ENCODE assay signal across 26 mouse cellular contexts in genomic region chr17:30492191-30492590, GRCm38 (mm10).
"Had no signal": no experiment of that assay in that cellular context is flagged by ENCODE, and none has a peak within 500 bp of the region (broad histone marks: within the 10 kb centered on the region; RNA-seq: fewer than 3 reads in every experiment).

No protein-coding gene starts in this region.

- H3K27ac ChIP-seq: embryonic facial prominence, embryonic 10.5 days; embryonic facial prominence, embryonic 12.5 days; embryonic facial prominence, embryonic 13.5 days; embryonic facial prominence, embryonic 15.5 days; forebrain, embryonic 10.5 days; forebrain, embryonic 12.5 days; forebrain, embryonic 13.5 days; forebrain, embryonic 15.5 days; gastrocnemius, adult 2 months; heart, adult 2 months had no signal

- H3K9me3 ChIP-seq: embryonic facial prominence, embryonic 10.5 days; embryonic facial prominence, embryonic 12.5 days; embryonic facial prominence, embryonic 13.5 days; embryonic facial prominence, embryonic 15.5 days; forebrain, embryonic 10.5 days; forebrain, embryonic 12.5 days; forebrain, embryonic 13.5 days; forebrain, embryonic 15.5 days had no signal

- H3K27me3 ChIP-seq: embryonic facial prominence, embryonic 12.5 days; embryonic facial prominence, embryonic 13.5 days; embryonic facial prominence, embryonic 15.5 days; forebrain, embryonic 12.5 days; forebrain, embryonic 13.5 days; forebrain, embryonic 15.5 days had no signal

- DNase-seq: cerebellum, adult 2 months; cerebellum, adult 8-10 months; cerebellum, adult 9-10 months; cerebellum, adult 9-11 months; cerebellum, postnatal 10 days; cerebellum, postnatal 14 days; cerebellum, postnatal 25 days; cerebellum, postnatal 36 days; embryo, embryonic 11 days; forebrain, postnatal 0 days; gastrocnemius, adult 2 months; gastrocnemius, postnatal 10 days; gastrocnemius, postnatal 14 days; gastrocnemius, postnatal 25 days; gastrocnemius, postnatal 36 days; heart, adult 18-20 months; heart, adult 2 months had no signal

- H3K4me3 ChIP-seq: embryonic facial prominence, embryonic 10.5 days; embryonic facial prominence, embryonic 12.5 days; embryonic facial prominence, embryonic 13.5 days; embryonic facial prominence, embryonic 15.5 days; erythroblast, embryonic 14.5 days; forebrain, embryonic 10.5 days; forebrain, embryonic 12.5 days; forebrain, embryonic 13.5 days; forebrain, embryonic 15.5 days; gastrocnemius, adult 2 months; heart, adult 2 months had no signal

- H3K4me1 ChIP-seq: embryonic facial prominence, embryonic 10.5 days; embryonic facial prominence, embryonic 12.5 days; embryonic facial prominence, embryonic 13.5 days; embryonic facial prominence, embryonic 15.5 days had no signal

- H3K36me3 ChIP-seq: embryonic facial prominence, embryonic 12.5 days; embryonic facial prominence, embryonic 15.5 days; forebrain, embryonic 12.5 days; forebrain, embryonic 15.5 days had no signal
